Mouse (Mus musculus) limb, embryonic 11.5 days (tissue): ENCODE data around the gene Mphosph9. TPM values are rescaled to one million over a fixed set of nuclear protein-coding genes. Genes with fewer than 3 reads are reported as not detected.

Source experiments
- ATAC-seq: fragments of 200-750 bp; cut with Nextera tagmentation; 2 replicates; pipeline ENCODE4 v1.8.0; 2017; ENCODE audit warnings: low read depth; ENCODE audit not compliant: insufficient number of reproducible peaks, low FRiP score, low TSS enrichment
- DNase-seq: peaks from one replicate; pipeline ENCODE4 v3.0.0-alpha.2; 2015; ENCODE audit warnings: low spot score
- H3K27ac ChIP-seq: fragments of 300-500 bp; sonication (generic); replicated peaks from 2 replicates; pipeline ENCODE4 v1.5.1; 2014; ENCODE audit warnings: low read depth, mild to moderate bottlenecking, low read length
- H3K27me3 ChIP-seq: fragments of 300-500 bp; sonication (generic); 2 replicates; pipeline ENCODE4 v1.6.1; 2014; ENCODE audit warnings: mild to moderate bottlenecking, low read length, mixed read lengths; ENCODE audit not compliant: control insufficient read depth, insufficient read depth
- H3K36me3 ChIP-seq: fragments of 300-500 bp; sonication (generic); 2 replicates; pipeline ENCODE4 v1.6.1; 2014; ENCODE audit warnings: mild to moderate bottlenecking, low read length, moderate library complexity, mixed read lengths; ENCODE audit not compliant: control insufficient read depth, insufficient read depth
- H3K4me1 ChIP-seq: fragments of 300-500 bp; sonication (generic); 2 replicates; pipeline ENCODE4 v1.6.1; 2014; ENCODE audit warnings: low read length, mixed read lengths; ENCODE audit not compliant: control insufficient read depth, insufficient read depth
- H3K4me2 ChIP-seq: fragments of 300-500 bp; sonication (generic); 2 replicates; pipeline ENCODE4 v1.6.1; 2014; ENCODE audit warnings: low read depth, mild to moderate bottlenecking, moderate library complexity; ENCODE audit not compliant: severe bottlenecking
- H3K4me3 ChIP-seq: fragments of 300-500 bp; sonication (generic); 2 replicates; pipeline ENCODE4 v1.5.1; 2014; ENCODE audit warnings: low read depth, low read length
- H3K9ac ChIP-seq: fragments of 300-500 bp; sonication (generic); 2 replicates; pipeline ENCODE4 v1.6.1; 2014; ENCODE audit warnings: mild to moderate bottlenecking, low read length
- H3K9me3 ChIP-seq: fragments of 300-500 bp; sonication (generic); 2 replicates; pipeline ENCODE4 v1.6.1; 2016; ENCODE audit warnings: low read length; ENCODE audit not compliant: control insufficient read depth
- WGBS: fragments of 180-500 bp; shearing (Covaris S2); extraction: QIAGEN DNeasy Blood & Tissue Kit; methylation state at CpG from one replicate; pipeline ENCODE4 v1.1.7; 2014; 5-methylcytosine and 5-hydroxymethylcytosine counted together
- polyA plus RNA-seq: library from polyadenylated mRNA; unstranded; fragments of >200 nt; fragmentation: Nextera tagmentation; extraction: Ambion mirVana; gene quantifications from 2 replicates; pipeline ENCODE4 v1.2.1, GENCODE M21; 2014

The Mphosph9 gene
- polyA plus RNA-seq, 1 experiment from 2014 or later: 18.3 TPM

DNA sequence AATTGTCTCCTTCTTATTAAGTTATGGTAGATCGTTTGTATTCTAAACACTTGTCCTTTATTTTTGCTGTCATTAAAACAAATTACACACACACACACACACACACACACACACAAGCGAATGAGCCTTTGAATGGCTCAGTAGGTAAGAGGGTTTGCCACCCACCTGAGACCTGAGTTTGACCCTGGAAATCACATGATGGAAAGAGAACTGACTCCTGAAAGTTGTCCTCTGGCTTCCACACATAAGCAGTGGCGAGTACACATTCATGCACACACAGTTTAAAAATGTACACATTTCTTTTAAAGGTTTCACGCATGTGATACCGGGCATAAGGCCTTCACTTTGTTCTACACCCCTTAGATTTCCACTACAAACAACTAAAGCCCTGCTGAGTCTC is 57.5 kb downstream of the Mphosph9 start:
- Histone ChIP-seq H3K4me2 (no peak overlapping the region), H3K27ac (no peak overlapping the region), H3K27me3 (no peaks in the 10 kb centered on the region), H3K36me3 (peaks cover 8% of the 10 kb centered on the region; the same call in 1 of the 2 replicates), H3K4me1 (no peaks in the 10 kb centered on the region), H3K9me3 (no peaks in the 10 kb centered on the region), H3K9ac (no peak overlapping the region), H3K4me3 (no peak overlapping the region)
- DNase-seq (no peak), ATAC-seq (no peak)
- WGBS: 94% methylated on average over 5 of the region's 5 CpGs

DNA sequence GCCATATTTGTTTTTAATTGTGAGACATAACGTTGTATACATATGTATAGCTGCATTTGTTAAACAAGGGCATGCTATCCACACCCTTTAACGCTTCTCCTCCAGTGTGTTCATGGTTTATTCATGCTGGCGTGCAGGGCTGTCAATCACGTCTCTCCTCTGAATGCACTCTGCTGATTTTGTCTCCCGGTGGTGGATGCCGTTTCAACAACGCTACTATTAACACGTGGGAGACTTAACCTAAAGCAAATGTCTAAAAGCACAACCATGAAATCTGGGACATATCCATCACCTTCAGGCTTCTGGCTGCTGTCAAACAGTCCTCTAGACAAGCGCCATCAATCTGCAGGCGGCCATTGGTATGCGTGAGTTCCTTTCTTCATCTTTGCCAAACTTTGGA is 58.1 kb downstream of the Mphosph9 start:
- ATAC-seq (no peak), DNase-seq (no peak)
- no peak overlapping the region for H3K4me2 ChIP-seq
- WGBS: 86% methylated on average over 11 of the region's 11 CpGs
- H3K27ac ChIP-seq: no peak overlapping the region
- no peak overlapping the region for H3K4me3 ChIP-seq
- H3K9ac ChIP-seq: no peak overlapping the region
- no peaks in the 10 kb centered on the region for H3K4me1 ChIP-seq
- no peaks in the 10 kb centered on the region for H3K27me3 ChIP-seq
- no peaks in the 10 kb centered on the region for H3K9me3 ChIP-seq
- H3K36me3 ChIP-seq: peaks cover 8% of the 10 kb centered on the region; the same call in 1 of the 2 replicates

GRCm38 (mm10) chr5:124267652-124268051 is 60.1 kb downstream of the Mphosph9 start:
- Histone ChIP-seq H3K36me3 (peaks cover 10% of the 10 kb centered on the region; the same call in 1 of the 2 replicates), H3K4me3 (no peak overlapping the region), H3K4me1 (no peaks in the 10 kb centered on the region), H3K27ac (no peak overlapping the region), H3K9me3 (no peaks in the 10 kb centered on the region), H3K9ac (no peak overlapping the region), H3K4me2 (no peak overlapping the region), H3K27me3 (no peaks in the 10 kb centered on the region)
- no peak for DNase-seq
- WGBS: 88% methylated on average over 6 of the region's 6 CpGs
- ATAC-seq: no peak

- H3K9me3 ChIP-seq: no peaks in the 10 kb centered on the region
- no peak overlapping the region for H3K4me2 ChIP-seq
- no peaks in the 10 kb centered on the region for H3K4me1 ChIP-seq
- no peak overlapping the region for H3K27ac ChIP-seq
- peaks cover 12% of the 10 kb centered on the region; the same call in 1 of the 2 replicates for H3K36me3 ChIP-seq
- 85% methylated on average over 6 of the region's 6 CpGs for WGBS
- H3K27me3 ChIP-seq: no peaks in the 10 kb centered on the region
- no peak overlapping the region for H3K9ac ChIP-seq
- H3K4me3 ChIP-seq: no peak overlapping the region
- DNase-seq (no peak), ATAC-seq (no peak)
Measured at GRCm38 (mm10) chr5:124266821-124267220, 61.0 kb downstream of the Mphosph9 start.

GRCm38 (mm10) chr5:124263246-124263645 is 64.5 kb downstream of the Mphosph9 start:
- H3K9me3 ChIP-seq: no peaks in the 10 kb centered on the region
- no peaks in the 10 kb centered on the region for H3K4me1 ChIP-seq
- H3K4me3 ChIP-seq: no peak overlapping the region
- 81% methylated on average over 4 of the region's 4 CpGs for WGBS
- H3K9ac ChIP-seq: no peak overlapping the region
- DNase-seq (no peak), ATAC-seq (no peak)
- no peaks in the 10 kb centered on the region for H3K27me3 ChIP-seq
- H3K36me3 ChIP-seq: peaks cover 14% of the 10 kb centered on the region; the same call in 1 of the 2 replicates
- H3K27ac ChIP-seq: no peak overlapping the region
- no peak overlapping the region for H3K4me2 ChIP-seq

DNA sequence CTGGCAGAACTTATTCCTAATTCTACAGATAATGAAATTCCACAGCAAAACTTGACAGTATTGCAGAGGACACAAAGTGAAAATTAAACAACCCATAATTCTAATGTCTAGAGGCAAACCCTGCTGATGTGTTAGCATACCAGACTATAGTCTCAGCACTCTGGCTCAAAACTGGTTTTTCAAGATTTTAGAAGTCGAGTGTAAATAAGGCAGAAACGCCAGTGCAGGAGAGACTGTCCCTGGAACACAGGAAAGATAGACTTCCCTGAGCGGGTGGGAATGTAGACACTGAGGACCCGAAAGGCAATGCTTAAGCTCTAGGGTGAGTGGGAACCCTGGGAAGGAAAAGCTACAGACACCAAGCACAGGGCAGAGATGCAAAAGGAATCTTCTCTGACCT is 65.7 kb downstream of the Mphosph9 start:
- Histone ChIP-seq H3K9me3 (no peaks in the 10 kb centered on the region), H3K27ac (no peak overlapping the region), H3K4me1 (no peaks in the 10 kb centered on the region), H3K9ac (no peak overlapping the region), H3K4me2 (no peak overlapping the region), H3K27me3 (no peaks in the 10 kb centered on the region), H3K36me3 (peaks cover 15% of the 10 kb centered on the region; the same call in 1 of the 2 replicates), H3K4me3 (no peak overlapping the region)
- WGBS: 82% methylated on average over 4 of the region's 4 CpGs
- no peak for ATAC-seq
- DNase-seq: no peak

DNA sequence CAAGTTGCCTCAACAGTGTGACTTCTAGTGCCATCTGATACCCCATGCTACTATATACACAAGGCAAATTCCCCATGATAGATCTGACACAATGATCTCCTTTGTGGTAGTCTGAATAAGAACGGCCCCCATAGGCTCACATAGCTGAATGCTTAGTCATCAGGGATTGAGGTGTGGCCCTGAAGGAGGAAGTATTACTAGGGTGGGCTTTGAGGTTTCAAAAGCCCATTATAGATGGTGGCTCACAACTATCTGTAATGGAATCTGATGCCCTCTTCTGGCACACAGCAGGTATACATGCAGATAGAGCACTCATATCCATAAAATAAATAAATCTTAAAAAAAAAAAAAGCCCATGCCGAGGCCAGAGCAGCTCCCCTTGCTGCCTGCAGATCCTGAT is 68.6 kb downstream of the Mphosph9 start:
- ATAC-seq: no peak

GRCm38 (mm10) chr5:124258026-124258425 is 69.7 kb downstream of the Mphosph9 start:
- DNase-seq: no peak
- H3K4me3 ChIP-seq: no peak overlapping the region
- 100% methylated on average over 1 of the region's 1 CpGs for WGBS
- H3K36me3 ChIP-seq: peaks cover 21% of the 10 kb centered on the region; the same call in 1 of the 2 replicates
- H3K9me3 ChIP-seq: no peaks in the 10 kb centered on the region
- H3K4me1 ChIP-seq: no peaks in the 10 kb centered on the region
- H3K27ac ChIP-seq: no peak overlapping the region
- H3K27me3 ChIP-seq: no peaks in the 10 kb centered on the region
- H3K4me2 ChIP-seq: no peak overlapping the region
- no peak overlapping the region for H3K9ac ChIP-seq
- ATAC-seq: no peak

More for the DNA sequence above, 68.6 kb downstream of the Mphosph9 start:
- Histone ChIP-seq H3K4me2 (no peak overlapping the region), H3K9me3 (no peaks in the 10 kb centered on the region), H3K4me3 (no peak overlapping the region), H3K9ac (no peak overlapping the region), H3K27me3 (no peaks in the 10 kb centered on the region), H3K36me3 (peaks cover 21% of the 10 kb centered on the region; the same call in 1 of the 2 replicates), H3K27ac (no peak overlapping the region), H3K4me1 (no peaks in the 10 kb centered on the region)
- WGBS: 85% methylated on average over 2 of the region's 2 CpGs
- no peak for DNase-seq

- Histone ChIP-seq H3K4me1 (0 out of 2 replicates have a peak, but pooled peaks cover 5% of the 10 kb centered on the region), H3K36me3 (peaks cover 20% of the 10 kb centered on the region; the same call in 1 of the 2 replicates), H3K4me2 (no peak overlapping the region), H3K27me3 (no peaks in the 10 kb centered on the region), H3K27ac (no peak overlapping the region), H3K9me3 (no peaks in the 10 kb centered on the region), H3K9ac (no peak overlapping the region), H3K4me3 (no peak overlapping the region)
- DNase-seq (no peak), ATAC-seq (no peak)
- WGBS: 90% methylated on average over 7 of the region's 7 CpGs
Measured at GRCm38 (mm10) chr5:124255141-124255540, 72.6 kb downstream of the Mphosph9 start.
